Mouse (Mus musculus) liver, embryonic 14.5 days (tissue): ENCODE measurements around the gene Kdm4b.
A peak's percentile ranks its signal among the peaks of the same experiment; 100 is the strongest.

ENCODE experiments used
- CTCF ChIP-seq: IDR thresholded peaks from 2 replicates; pipeline ENCODE4 v1.5.1; 2016; ENCODE audit warnings: antibody characterized with exemption, low read depth, control low read depth
- EP300 ChIP-seq: IDR thresholded peaks from 2 replicates; pipeline ENCODE4 v1.6.1; 2016; ENCODE audit warnings: antibody characterized with exemption, low read depth

DNA sequence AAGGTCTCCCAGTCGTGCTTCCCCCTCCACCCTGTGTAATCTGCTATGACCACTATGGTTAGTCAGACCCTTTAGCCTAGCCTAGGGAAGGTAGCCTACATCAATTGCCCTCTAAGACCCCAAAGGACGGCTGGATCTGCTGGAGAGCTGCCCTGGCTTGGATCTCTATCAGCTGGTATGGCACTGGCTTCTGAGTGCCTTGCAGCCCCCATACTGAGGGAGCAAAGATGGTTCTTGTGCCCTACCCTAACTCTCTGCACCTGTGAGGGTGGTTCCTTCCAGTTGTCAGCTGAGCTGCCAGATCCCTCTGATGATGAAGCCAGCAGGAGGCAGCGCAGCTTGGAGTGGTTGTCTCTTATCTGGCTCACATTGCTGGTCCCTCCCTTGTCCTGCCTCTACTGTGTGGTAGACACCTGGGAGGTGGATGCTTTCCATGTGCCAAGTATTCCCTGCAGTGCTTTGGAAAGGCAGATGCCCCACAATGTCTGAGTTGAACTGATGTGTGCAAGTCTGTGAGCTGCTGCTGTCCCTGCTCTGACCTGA is 33.4 kb downstream of the Kdm4b start:
- TF ChIP-seq CTCF (peak; percentile 25; the same call in 1 of the 2 replicates), EP300 (no peak)
